Mouse (Mus musculus): ENCODE data around the gene AC153137.1.
"Not testable (repeated sequence)": the region's sequence is repeated elsewhere in the genome, so short reads cannot be mapped to it uniquely, and the experiment has no call there.

The AC153137.1 gene

GRCm38 (mm10) chr1:30977868-30978267 is at the start of gene AC153137.1:
Gene AC153137.1 (minus strand): TSS chr1:30977968.
- not testable (repeated sequence) for DNase-seq

DNA sequence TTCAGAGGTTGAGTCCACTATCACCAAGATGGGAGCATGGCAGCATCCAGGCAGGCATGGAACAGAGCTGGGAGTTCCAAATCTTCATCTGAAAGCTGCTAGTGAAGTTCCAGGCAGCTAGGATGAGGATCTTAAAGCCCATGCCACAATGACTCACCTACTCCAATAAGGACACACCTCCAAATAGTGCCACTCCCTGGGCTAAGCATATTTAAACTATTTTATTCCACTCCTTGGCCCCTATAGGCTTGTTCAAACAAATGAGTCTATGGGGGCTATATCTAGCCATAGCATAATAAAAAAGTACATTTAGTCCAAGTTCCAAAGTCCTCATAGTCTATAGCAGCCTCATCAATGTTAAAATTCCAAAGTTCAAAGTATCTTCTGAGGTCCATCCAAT is 45.4 kb upstream of the AC153137.1 start:
- no peak for DNase-seq

DNA sequence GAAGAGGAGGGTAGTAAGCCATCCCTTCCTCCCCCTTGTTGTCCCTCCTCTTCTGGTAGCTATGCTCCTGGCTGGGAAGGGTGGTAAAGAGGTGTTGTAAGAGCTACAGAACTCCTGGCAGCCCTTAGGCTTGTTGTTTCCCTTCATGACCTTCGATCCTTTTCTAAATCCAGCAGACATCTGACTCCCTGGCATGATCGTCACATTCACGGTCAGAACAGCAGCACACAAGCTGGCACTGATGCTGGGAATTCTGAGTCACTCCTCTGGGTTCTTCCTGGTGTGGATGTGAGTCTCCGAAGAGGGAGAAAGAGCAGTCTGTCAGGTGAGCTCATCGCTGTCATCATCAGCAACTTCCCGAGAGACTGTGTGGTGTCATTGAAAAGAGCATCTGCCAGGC is 41.5 kb upstream of the AC153137.1 start:
- no peak for DNase-seq

DNA sequence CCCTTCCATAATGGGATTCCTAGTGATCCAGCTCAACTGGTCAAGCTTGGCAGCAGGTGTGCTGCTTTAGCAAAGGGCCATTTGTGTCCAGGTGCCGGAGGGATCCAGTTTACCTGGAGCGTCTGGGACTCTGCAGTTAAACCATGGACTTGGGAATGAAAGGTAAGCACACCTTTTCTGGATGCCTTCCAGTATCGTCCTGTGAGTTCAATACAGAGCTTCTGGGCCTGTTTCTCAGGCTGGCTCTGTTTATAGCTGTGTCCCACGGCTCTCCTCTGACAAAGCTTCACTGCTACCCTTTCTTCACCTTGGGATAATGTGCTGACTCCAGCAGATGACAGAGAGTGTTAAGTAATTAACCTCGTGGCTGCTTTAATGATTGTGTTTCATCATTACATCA is 39.6 kb upstream of the AC153137.1 start:
- DNase-seq: no peak

DNA sequence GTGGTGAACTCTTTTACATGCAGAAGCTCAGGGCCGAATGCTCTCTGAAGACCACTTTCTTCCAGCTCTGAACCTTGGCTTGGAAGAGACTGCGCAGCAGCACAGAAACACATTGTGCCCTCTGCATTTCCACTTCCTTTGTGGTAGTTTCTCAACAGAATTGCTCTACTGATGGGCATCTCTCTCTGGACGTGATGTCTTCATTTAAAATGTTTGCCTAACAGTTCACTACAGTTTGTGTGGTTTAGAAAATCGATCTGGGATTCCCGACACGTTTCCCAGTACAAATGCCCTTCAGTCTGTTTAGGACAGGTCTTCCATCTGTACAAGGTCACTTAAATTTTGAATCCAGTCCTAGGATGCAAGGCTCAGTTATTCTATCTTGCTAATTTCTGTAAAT is 38.3 kb upstream of the AC153137.1 start:
- DNase-seq: no peak

DNA sequence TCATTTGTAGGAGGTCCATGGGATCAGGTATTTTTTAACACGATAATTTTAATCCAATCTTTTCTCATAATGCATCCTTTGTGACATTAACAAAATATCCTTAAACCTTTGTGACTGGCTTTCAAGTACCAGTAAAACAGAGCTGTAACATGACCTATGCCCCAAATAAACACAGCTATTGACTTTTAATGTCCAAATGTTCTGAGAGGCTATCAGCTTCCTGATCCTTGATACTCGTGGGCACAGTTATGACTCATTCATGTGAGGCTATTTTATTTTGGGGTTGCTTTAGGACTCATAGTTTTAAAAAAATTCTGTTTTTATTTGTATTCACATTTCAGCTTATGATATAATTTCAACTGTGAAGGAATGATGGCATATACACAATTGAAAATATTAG is 37.5 kb upstream of the AC153137.1 start:
- no peak for DNase-seq

DNA sequence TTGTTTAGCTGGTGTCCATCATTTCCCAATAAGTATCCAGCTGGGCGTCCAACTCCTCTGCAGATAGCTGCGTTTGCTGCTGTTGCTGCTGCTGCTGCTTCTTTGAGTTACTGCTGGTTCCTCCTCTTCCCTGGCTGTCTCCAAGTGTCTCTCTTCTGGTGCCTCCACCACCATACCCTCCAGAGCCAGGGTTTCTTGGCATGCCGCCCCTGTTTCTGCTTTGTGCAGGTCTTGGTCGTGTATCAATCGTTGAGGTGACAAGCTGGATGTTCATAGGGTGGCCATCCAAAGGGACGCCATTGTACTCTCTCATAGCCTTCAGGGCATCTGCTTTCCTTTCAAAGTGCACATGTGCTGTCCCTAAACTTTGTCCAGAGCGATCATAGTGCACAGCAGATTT is 529 bp downstream of the AC153137.1 start:
- not testable (repeated sequence) for DNase-seq

DNA sequence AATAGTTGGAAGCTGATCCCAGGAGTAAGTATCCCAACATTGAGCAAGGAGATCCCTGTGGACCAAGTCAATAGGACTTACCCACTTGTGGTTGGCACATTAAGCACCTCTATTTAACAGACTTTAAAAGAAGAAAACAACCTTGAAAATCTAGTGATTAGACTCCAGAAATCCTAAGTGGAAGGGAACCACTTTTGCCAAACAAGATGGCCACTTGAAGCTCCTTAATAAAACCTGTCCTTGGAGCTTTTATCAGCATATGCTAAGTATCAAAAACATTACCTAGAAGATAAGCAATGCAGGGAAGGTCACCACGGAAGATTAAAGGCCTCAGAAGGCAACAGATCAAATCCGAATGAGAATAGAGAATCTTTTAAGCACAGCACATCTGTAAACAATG is 26.0 kb downstream of the AC153137.1 start:
- no peak for DNase-seq

DNA sequence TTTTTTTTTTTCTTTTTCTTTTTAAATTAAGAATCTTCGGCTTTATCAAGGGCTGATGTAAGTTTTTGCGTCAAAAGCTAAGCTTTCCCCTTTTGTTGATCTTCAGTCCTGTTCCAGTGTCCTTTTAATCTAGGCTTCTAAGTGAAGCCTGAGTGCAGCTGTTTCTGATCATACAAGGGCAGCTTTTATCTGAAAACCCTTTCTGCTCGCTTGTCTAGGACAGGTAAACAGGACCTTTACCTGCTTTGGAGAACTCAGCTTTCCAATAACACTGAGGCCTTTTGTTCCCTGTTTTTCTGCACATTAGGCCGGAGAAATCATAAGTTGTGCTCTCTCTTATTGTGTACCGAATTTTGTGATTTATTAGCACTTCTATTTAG is 27.3 kb downstream of the AC153137.1 start:
- DNase-seq: no peak

GRCm38 (mm10) chr1:30949710-30950455 is 27.9 kb downstream of the AC153137.1 start:
- peak; percentile 96 for DNase-seq

DNA sequence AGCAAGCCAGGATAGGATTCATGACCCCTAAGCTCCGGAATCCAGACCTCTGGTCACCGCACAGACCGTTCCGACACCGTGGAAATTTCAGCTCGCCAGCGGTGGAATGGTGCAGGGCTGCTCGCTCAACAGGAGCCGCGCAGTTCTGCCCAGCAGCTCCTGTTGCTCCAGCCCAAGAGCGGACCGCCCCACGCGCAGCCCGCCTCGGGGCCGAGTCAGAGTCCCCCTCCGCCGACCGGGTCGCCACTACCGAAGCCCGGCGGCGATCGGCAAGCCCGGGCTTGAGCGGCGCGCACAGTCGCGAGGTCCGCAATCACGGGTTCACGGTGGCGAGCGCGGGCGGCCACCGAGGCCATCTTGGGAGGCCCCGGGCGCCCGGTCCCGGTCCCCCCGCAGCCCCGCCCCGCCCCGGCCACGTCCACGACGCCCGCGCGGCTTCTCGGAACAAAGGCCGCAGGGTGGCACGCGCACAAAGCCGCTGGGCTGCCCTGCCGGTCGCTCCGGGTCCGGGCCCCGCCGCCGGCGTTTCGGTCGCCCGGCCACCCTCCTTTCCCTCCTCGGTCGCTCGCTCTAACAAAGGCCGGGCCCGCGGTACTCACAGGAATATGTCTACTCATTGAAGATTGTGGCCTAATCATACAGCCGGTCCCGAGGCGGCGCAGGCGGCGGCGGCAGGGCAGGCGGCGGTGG is 28.7 kb downstream of the AC153137.1 start:
- DNase-seq: peak; percentile 69

- DNase-seq: peak; percentile 31
These were observed 29.3 kb downstream of the AC153137.1 start for GRCm38 (mm10) chr1:30948361-30948949.

DNA sequence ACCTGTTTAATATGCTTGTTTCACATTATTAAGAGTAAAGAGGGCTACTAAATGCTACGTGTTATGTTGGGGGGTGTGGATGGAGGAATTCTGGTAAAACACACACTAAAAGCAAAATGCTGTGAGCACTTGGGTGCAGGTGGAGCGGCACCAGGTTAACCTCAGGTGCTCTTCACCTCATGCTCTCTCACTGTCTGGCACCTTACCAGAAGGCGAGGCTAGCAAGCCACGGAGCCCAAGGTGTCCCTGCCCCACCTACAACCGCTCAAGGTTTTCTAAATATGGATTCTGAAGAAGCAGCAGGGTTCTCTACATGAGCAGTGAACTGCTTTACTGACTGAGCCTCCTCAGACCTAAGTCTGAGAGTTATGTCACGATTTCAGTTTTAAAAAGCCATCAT is 32.6 kb downstream of the AC153137.1 start:
- DNase-seq: no peak

DNA sequence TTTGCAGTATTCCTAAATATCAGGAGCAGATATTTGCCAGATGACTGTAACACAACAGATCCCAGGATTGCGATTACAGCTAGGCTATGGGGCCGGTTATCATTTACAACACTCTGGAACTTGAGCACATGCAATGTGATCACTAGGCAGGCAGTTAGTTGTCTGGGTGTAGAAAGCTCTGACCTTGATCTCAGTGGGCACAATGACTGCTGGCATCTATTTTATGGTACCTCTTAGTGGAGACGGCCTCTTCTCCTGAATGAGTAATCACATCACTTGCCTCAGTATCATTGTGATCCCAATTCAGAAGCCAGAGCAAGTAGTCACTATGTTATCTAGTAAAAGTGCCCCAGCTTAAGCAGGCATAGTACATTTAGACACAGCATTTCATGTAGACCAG is 37.2 kb downstream of the AC153137.1 start:
- no peak for DNase-seq

DNA sequence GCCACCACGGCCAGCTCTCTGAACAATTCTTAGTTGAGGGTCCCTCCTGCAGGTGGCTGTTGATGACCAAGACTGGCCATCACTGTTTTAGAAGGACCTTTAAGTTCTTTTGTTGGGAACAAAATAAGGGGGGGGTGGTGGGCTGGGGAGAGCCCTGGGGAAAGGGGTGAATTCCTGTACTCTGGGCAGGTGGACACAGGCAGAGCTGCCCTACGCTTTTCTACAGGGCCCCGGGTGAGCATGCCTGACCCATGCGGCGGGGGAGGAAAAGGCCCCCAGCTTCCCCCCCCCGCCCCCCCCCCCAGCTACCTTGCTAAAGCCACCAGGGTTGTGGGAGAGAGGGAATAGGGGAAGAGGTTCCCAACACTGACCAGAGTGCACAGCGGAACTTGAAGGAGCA is 39.4 kb downstream of the AC153137.1 start:
- no peak for DNase-seq

DNA sequence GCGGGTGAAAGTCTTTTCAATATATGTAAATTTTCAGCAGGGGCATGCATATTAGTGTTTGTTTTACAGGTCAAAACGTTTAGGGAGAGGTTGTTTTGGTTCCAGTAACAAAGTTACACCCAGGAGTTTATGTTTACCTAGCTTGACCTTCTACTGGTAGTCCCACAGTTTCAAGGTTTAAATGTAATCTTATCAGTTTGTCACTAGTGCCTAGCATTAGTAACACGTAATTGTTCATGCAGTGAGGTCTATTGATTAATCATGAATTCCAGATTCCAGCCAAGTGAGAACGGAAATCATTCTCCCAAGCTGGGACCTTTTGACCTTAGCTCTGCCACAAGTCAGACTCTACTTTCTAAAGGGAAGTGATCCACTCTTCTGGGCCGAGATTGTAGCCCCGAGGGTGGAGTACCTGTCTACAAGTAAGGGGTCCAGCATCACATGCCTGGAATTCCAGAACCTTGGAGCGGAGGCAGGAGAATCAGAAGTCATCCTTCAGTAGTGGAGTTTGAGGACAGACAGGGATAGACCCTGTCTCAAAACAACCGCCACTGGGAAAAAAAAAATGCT is 40.3 kb downstream of the AC153137.1 start:
- no peak for DNase-seq

DNA sequence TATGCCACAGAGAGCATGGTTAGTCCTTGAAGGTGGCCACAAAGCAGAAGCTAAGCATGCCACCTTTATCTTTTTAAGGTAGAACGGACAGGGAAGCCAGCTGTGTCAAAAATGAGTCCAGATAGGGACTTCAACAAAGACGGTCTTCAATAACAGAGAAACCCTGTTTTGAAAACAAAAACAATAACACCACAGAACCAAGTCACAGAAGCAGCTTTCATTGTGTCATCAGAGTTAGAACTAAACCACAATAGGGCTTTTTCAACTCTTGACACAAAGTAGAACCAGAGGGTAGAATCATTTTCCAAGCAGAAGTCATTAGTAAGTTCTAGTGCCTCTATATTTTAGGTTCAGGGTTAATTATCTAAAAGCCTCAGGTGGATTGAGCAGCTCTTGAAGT is 41.3 kb downstream of the AC153137.1 start:
- DNase-seq: no peak

DNA sequence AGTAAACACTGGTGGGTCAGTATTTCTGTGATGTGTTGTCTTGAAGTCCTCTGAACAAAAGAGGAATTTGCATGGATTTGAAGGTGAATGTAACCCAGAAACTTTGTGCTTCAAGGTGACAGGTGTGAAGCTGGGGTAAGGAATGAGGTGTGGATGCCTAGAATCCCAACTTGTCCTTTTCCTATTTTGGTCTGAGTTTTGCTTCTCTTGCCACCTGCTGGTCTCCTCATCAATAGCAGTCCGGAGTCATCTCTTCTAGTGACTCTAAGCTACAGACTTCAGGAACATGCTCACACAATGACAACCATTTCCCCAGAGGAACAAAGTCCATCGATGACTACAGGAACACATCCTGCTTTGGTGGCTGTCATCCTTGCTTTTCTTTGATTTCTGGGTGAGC is 46.9 kb downstream of the AC153137.1 start:
- DNase-seq: no peak

DNA sequence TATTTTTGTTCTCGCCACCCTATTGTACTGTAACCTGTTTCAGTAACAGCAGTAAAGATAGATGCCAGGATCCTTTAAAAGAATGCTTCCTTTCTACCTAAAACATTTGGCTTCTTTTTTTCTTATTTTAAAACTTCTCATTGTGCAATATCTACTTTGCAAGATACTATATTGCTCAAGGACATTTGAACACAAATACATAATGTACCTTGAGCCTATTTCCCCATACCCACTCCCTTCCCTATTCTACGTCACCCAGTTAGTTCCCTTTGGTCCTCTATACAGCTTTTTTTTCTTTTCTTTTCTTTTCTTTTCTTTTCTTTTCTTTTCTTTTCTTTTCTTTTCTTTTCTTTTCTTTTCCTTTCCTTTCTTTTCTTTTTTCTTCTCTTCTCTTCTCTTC is 47.6 kb downstream of the AC153137.1 start:
- DNase-seq: no peak

Measured in cerebellum, adult 8-10 months (tissue).